Mouse (Mus musculus) kidney, adult 2 months (tissue): ENCODE results near the gene Gnaq. TPM values are rescaled to one million over a fixed set of nuclear protein-coding genes. Genes with fewer than 3 reads are reported as not detected.

Experiments
- DNase-seq: peaks from one replicate; pipeline ENCODE4 v3.0.0; 2021
- H3K27ac ChIP-seq: fragments of 200-500 bp; 2 replicates; pipeline ENCODE4 v1.5.1; 2012; ENCODE audit warnings: low read depth, low read length, control low read depth, inconsistent platforms; ENCODE audit not compliant: insufficient read depth
- H3K27me3 ChIP-seq: fragments of 200-500 bp; replicated peaks from 2 replicates; pipeline ENCODE4 v1.6.1; 2012; ENCODE audit warnings: mild to moderate bottlenecking, moderate library complexity, low read length, inconsistent platforms; ENCODE audit not compliant: control insufficient read depth, insufficient read depth
- H3K36me3 ChIP-seq: fragments of 200-500 bp; 2 replicates; pipeline ENCODE4 v1.6.1; 2012; ENCODE audit warnings: mild to moderate bottlenecking, moderate library complexity, low read length, inconsistent platforms; ENCODE audit not compliant: control insufficient read depth, insufficient read depth
- H3K4me1 ChIP-seq: fragments of 200-500 bp; 2 replicates; pipeline ENCODE4 v1.6.1; 2011; ENCODE audit warnings: low read length; ENCODE audit not compliant: control insufficient read depth, insufficient read depth
- H3K4me3 ChIP-seq: fragments of 200-500 bp; 2 replicates; pipeline ENCODE4 v1.5.1; 2011; ENCODE audit warnings: mild to moderate bottlenecking, low read depth, low read length, control low read depth; ENCODE audit not compliant: insufficient read depth
- CTCF ChIP-seq: fragments of 200-500 bp; conservative IDR thresholded peaks from 2 replicates; pipeline ENCODE4 v1.5.1; 2011; ENCODE audit warnings: low read depth, mild to moderate bottlenecking, control low read depth, low read length, moderate library complexity, mixed read lengths; ENCODE audit not compliant: insufficient read depth, insufficient read length
- POLR2A ChIP-seq: fragments of 200-500 bp; IDR thresholded peaks from one replicate; pipeline ENCODE4 v1.6.1; 2011; ENCODE audit warnings: low read depth, low read length, control low read depth
- WGBS: fragments of 180-500 bp; shearing (Covaris S2); methylation state at CpG from one replicate; pipeline ENCODE4 v1.1.7; 2018; 5-methylcytosine and 5-hydroxymethylcytosine counted together
- polyA plus RNA-seq: library from polyadenylated mRNA; depleted of rRNA; stranded (reverse); fragments of >200 nt; gene quantifications from 2 replicates; pipeline ENCODE4 v1.2.3, GENCODE M21; 2012

The Gnaq gene
- polyA plus RNA-seq, 1 experiment, result 15.6 TPM

- Histone ChIP-seq H3K27ac (no peak overlapping the region), H3K4me1 (peaks cover 5% of the 10 kb centered on the region; the same call in 1 of the 2 replicates), H3K4me3 (no peak overlapping the region), H3K27me3 (no peaks in the 10 kb centered on the region), H3K36me3 (no peaks in the 10 kb centered on the region)
- no peak for TF ChIP-seq POLR2A
- no peak for TF ChIP-seq CTCF
- 88% methylated on average over 4 of the region's 4 CpGs for WGBS
- no peak for DNase-seq
Measured at GRCm38 (mm10) chr19:16315525-16315924, 182.9 kb downstream of the Gnaq start.

DNA sequence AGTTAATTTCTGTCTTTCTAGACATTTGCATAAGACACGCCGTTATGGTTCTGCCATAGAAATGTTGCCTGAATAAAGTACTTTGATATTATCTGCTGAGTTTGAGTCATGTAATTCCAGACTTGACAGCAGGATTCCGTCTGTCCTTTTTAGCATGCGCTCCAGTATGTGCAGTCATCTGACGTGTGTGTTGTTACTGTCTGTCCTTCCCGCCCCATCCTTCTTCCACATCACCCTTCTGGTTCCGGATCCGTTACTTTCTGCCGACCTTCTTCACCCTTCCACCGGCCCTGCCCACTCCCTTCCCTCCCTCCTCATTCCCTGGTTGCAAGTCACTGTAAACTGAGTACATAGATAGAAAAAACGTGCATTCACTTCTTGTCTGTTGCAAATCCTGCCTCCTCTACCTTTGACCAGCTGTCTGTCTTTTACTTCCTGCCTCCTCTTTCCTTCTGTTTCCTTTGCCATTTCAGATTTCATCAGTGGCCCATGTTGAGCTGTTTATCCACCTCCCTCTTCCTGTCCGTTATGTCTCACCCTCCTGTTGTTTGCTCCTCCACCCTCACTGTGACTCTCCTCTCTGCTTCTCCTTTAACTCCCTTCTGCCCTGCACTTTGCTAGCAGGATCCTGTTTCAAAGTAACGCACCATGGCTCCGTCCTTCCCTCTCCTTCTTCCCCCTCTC lies 185.6 kb downstream of the Gnaq start:
- Histone ChIP-seq H3K27ac (no peak overlapping the region), H3K4me1 (peaks cover 5% of the 10 kb centered on the region), H3K36me3 (no peaks in the 10 kb centered on the region), H3K4me3 (no peak overlapping the region), H3K27me3 (no peaks in the 10 kb centered on the region)
- no peak for TF ChIP-seq POLR2A
- TF ChIP-seq CTCF, result no peak
- WGBS, result 52% methylated on average over 14 of the region's 14 CpGs
- DNase-seq, result no peak

- DNase-seq, result no peak
- no peaks in the 10 kb centered on the region for H3K36me3 ChIP-seq
- no peak for TF ChIP-seq CTCF
- TF ChIP-seq POLR2A, result no peak
- no peak overlapping the region for H3K4me3 ChIP-seq
- H3K27me3 ChIP-seq, result no peaks in the 10 kb centered on the region
- WGBS, result 84% methylated on average over 7 of the region's 7 CpGs
- H3K4me1 ChIP-seq, result peaks cover 11% of the 10 kb centered on the region
- H3K27ac ChIP-seq, result no peak overlapping the region
Measured at GRCm38 (mm10) chr19:16319986-16320385, 187.4 kb downstream of the Gnaq start.

DNA sequence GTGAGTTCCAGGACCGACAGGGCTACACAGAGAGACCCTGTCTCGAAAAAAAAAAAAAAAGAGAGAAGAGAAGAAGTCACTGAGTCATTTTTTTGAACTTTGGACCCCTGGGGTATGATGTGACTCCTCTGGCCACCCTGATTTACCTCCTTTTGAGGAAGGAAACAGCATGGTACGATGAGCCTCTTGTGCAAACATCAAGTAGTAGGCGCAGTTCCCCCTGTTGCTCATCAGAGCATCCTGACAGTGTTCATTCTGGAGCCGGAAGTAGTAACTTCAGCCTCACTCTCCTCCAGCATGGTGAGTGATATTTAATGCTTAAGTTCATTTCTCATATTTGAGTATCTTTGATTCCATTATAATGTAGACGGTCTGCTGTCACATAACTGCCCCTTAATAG lies 190.4 kb downstream of the Gnaq start:
- H3K27me3 ChIP-seq, result no peaks in the 10 kb centered on the region
- no peak for DNase-seq
- H3K4me3 ChIP-seq, result no peak overlapping the region
- H3K36me3 ChIP-seq, result no peaks in the 10 kb centered on the region
- H3K4me1 ChIP-seq, result peaks cover 23% of the 10 kb centered on the region
- TF ChIP-seq CTCF, result no peak
- TF ChIP-seq POLR2A, result no peak
- 82% methylated on average over 6 of the region's 6 CpGs for WGBS
- no peak overlapping the region for H3K27ac ChIP-seq

DNA sequence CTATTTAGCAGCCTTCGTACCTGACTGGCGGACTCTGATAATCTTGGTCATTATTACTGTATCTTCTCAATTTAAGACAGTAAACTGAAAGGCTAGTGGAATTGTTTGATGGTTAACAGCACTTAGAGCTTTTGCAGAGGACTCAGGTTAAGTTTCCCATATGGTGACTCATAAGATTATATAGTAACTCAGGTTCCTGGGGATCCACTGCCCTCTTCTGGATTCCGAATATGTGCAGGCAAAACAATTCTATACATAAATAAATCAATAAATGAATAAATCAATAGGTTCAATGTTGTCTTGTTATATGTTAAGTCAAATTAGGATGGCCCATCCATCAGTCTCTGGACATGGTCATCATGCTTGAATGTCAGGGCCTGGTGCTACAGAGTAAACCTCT lies 191.6 kb downstream of the Gnaq start:
- Histone ChIP-seq H3K4me3 (no peak overlapping the region), H3K4me1 (peaks cover 23% of the 10 kb centered on the region), H3K27ac (no peak overlapping the region), H3K27me3 (no peaks in the 10 kb centered on the region), H3K36me3 (no peaks in the 10 kb centered on the region)
- 74% methylated on average over 3 of the region's 3 CpGs for WGBS
- no peak for TF ChIP-seq POLR2A
- no peak for TF ChIP-seq CTCF
- no peak for DNase-seq

DNA sequence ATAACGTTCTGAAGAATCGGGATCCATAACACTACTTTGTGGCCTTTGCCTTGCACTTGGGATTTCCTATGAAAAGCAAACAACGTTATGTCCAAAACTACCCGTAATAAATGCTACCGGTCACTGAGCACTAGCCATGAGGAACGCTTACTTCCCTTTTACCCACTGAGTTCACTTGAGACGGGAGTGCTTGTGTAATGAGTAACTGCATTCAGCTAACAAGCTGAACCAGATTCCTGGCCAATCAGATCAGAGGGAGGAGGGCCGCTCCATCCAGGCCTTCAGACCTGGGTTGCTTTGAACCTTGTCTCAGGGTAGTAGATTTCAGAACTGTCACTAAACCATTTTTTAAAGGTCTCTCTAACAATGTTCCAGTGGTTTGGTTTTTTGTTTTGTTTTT lies 193.3 kb downstream of the Gnaq start:
- WGBS, result 14% methylated on average over 8 of the region's 8 CpGs
- no peak overlapping the region for H3K4me3 ChIP-seq
- no peaks in the 10 kb centered on the region for H3K36me3 ChIP-seq
- H3K27me3 ChIP-seq, result no peaks in the 10 kb centered on the region
- H3K4me1 ChIP-seq, result peaks cover 26% of the 10 kb centered on the region
- TF ChIP-seq POLR2A (no peak), CTCF (no peak)
- H3K27ac ChIP-seq, result peak overlapping the region; percentile 91
- peak; percentile 95 for DNase-seq

DNA sequence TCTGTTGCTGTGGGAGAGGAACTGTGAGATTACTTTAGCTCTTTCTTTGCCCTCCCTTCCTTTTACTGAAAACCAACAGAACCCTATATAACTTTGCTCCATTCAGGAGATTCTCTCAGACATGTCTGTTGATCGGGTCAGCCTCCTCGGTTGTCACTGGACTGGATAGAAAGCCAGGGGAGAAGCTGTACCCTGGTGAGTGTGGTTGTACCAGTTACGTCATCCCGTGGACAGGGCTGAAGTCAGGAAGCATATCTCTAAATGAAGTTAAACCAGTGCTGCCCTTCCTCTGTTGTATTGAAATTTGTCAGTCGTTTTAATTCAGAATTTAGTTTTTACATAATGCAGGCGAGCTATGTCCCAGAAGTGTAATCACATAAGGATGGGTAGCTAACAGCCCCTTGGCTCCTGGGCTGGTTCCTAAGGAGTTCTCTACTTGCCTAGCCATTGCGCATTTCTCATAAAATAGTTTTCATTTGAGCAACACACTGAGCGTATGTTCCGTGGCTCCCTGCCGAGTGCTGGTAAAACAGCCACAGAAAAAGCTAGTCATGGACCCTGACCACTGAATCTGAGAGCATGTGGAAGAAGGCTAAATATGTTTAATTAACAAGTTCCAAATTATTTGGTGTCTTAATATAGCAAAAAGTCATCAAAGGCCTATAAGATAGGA lies 194.9 kb downstream of the Gnaq start:
- TF ChIP-seq POLR2A (no peak), CTCF (no peak)
- no peaks in the 10 kb centered on the region for H3K27me3 ChIP-seq
- no peak for DNase-seq
- peaks cover 26% of the 10 kb centered on the region for H3K4me1 ChIP-seq
- no peak overlapping the region for H3K27ac ChIP-seq
- H3K4me3 ChIP-seq, result no peak overlapping the region
- WGBS, result 67% methylated on average over 10 of the region's 10 CpGs
- H3K36me3 ChIP-seq, result no peaks in the 10 kb centered on the region
